Mouse (Mus musculus) forebrain, embryonic 15.5 days (tissue): ENCODE measurements at regions not wholly inside any gene's neighbourhood (a gene's known extent, or its start where the extent isn't known, plus 50 kb on each side); places are given as distances from the start of the nearest gene placed in this dataset.

Experiments used
- ATAC-seq: fragments of 200-750 bp; cut with Nextera tagmentation; replicated peaks from 2 replicates; pipeline ENCODE4 v1.8.0; 2017; ENCODE audit warnings: mild to moderate bottlenecking, moderate TSS enrichment, moderate library complexity
- H3K27ac ChIP-seq: fragments of 300-500 bp; sonication (generic); replicated peaks from 2 replicates; pipeline ENCODE4 v1.5.1; 2015; ENCODE audit warnings: mild to moderate bottlenecking, inconsistent platforms
- H3K27me3 ChIP-seq: fragments of 300-500 bp; sonication (generic); 2 replicates; pipeline ENCODE4 v1.6.1; 2015; ENCODE audit warnings: inconsistent platforms
- H3K36me3 ChIP-seq: fragments of 300-500 bp; sonication (generic); 2 replicates; pipeline ENCODE4 v1.6.1; 2015; ENCODE audit warnings: mild to moderate bottlenecking, inconsistent platforms
- H3K4me1 ChIP-seq: fragments of 300-500 bp; sonication (generic); 2 replicates; pipeline ENCODE4 v1.6.1; 2015; ENCODE audit warnings: inconsistent platforms
- H3K4me2 ChIP-seq: fragments of 300-500 bp; sonication (generic); replicated peaks from 2 replicates; pipeline ENCODE4 v1.6.1; 2015; ENCODE audit warnings: mild to moderate bottlenecking, inconsistent platforms
- H3K4me3 ChIP-seq: fragments of 300-500 bp; sonication (generic); 2 replicates; pipeline ENCODE4 v1.5.1; 2015; ENCODE audit warnings: mild to moderate bottlenecking, inconsistent platforms
- H3K9ac ChIP-seq: fragments of 300-500 bp; sonication (generic); replicated peaks from 2 replicates; pipeline ENCODE4 v1.6.1; 2015; ENCODE audit warnings: mild to moderate bottlenecking, inconsistent platforms
- H3K9me3 ChIP-seq: fragments of 300-500 bp; sonication (generic); 2 replicates; pipeline ENCODE4 v1.6.1; 2016; ENCODE audit warnings: inconsistent platforms
- WGBS: fragments of 180-500 bp; shearing (Covaris S2); methylation state at CpG from one replicate; pipeline ENCODE4 v1.1.7; 2015; ENCODE audit warnings: mixed read lengths; 5-methylcytosine and 5-hydroxymethylcytosine counted together

GRCm38 (mm10) chr17:63575316-63576007 is 75.6 kb upstream of the Fbxl17 start:
- Histone ChIP-seq H3K27me3 (no peaks in the 10 kb centered on the region), H3K9me3 (no peaks in the 10 kb centered on the region), H3K4me3 (no peak overlapping the region), H3K4me2 (no peak overlapping the region), H3K9ac (no peak overlapping the region), H3K27ac (no peak overlapping the region), H3K4me1 (no peaks in the 10 kb centered on the region), H3K36me3 (no peaks in the 10 kb centered on the region)
- 58% methylated on average over 4 of the region's 4 CpGs for WGBS
- ATAC-seq: peak; percentile 76

GRCm38 (mm10) chr17:63582870-63583269 is 83.1 kb upstream of the Fbxl17 start:
- Histone ChIP-seq H3K9me3 (no peaks in the 10 kb centered on the region), H3K27ac (no peak overlapping the region), H3K27me3 (no peaks in the 10 kb centered on the region), H3K9ac (no peak overlapping the region), H3K4me1 (no peaks in the 10 kb centered on the region), H3K4me2 (no peak overlapping the region), H3K4me3 (no peak overlapping the region), H3K36me3 (no peaks in the 10 kb centered on the region)
- 61% methylated on average over 4 of the region's 4 CpGs for WGBS
- no peak for ATAC-seq

- Histone ChIP-seq H3K27me3 (no peaks in the 10 kb centered on the region), H3K4me2 (no peak overlapping the region), H3K36me3 (no peaks in the 10 kb centered on the region), H3K27ac (no peak overlapping the region), H3K9me3 (no peaks in the 10 kb centered on the region), H3K9ac (no peak overlapping the region), H3K4me3 (no peak overlapping the region), H3K4me1 (peaks cover 6% of the 10 kb centered on the region)
- ATAC-seq: no peak
- WGBS: 14% methylated on average over 7 of the region's 7 CpGs
Measured at GRCm38 (mm10) chr17:63607021-63607751, 107.4 kb upstream of the Fbxl17 start.

GRCm38 (mm10) chr17:63622726-63623125 is 122.9 kb upstream of the Fbxl17 start:
- Histone ChIP-seq H3K36me3 (no peaks in the 10 kb centered on the region), H3K9me3 (no peaks in the 10 kb centered on the region), H3K27me3 (no peaks in the 10 kb centered on the region), H3K9ac (no peak overlapping the region), H3K27ac (no peak overlapping the region), H3K4me2 (no peak overlapping the region), H3K4me3 (no peak overlapping the region), H3K4me1 (no peaks in the 10 kb centered on the region)
- ATAC-seq: no peak
- 20% methylated on average over 3 of the region's 3 CpGs for WGBS

GRCm38 (mm10) chr17:63637598-63637997 is 137.8 kb upstream of the Fbxl17 start:
- no peaks in the 10 kb centered on the region for H3K4me1 ChIP-seq
- no peaks in the 10 kb centered on the region for H3K36me3 ChIP-seq
- H3K4me3 ChIP-seq: no peak overlapping the region
- H3K9ac ChIP-seq: no peak overlapping the region
- WGBS: 82% methylated on average over 2 of the region's 2 CpGs
- H3K27me3 ChIP-seq: no peaks in the 10 kb centered on the region
- no peak overlapping the region for H3K27ac ChIP-seq
- no peaks in the 10 kb centered on the region for H3K9me3 ChIP-seq
- H3K4me2 ChIP-seq: no peak overlapping the region
- ATAC-seq: no peak

- no peak for ATAC-seq
- 91% methylated on average over 4 of the region's 4 CpGs for WGBS
- Histone ChIP-seq H3K27ac (no peak overlapping the region), H3K9me3 (no peaks in the 10 kb centered on the region), H3K4me3 (no peak overlapping the region), H3K27me3 (no peaks in the 10 kb centered on the region), H3K4me2 (no peak overlapping the region), H3K36me3 (no peaks in the 10 kb centered on the region), H3K4me1 (no peaks in the 10 kb centered on the region), H3K9ac (no peak overlapping the region)
Measured at GRCm38 (mm10) chr17:63644390-63644789, 144.6 kb upstream of the Fbxl17 start.

GRCm38 (mm10) chr17:63657687-63658086 is 157.9 kb upstream of the Fbxl17 start:
- Histone ChIP-seq H3K4me2 (no peak overlapping the region), H3K4me1 (no peaks in the 10 kb centered on the region), H3K4me3 (no peak overlapping the region), H3K27ac (no peak overlapping the region), H3K36me3 (no peaks in the 10 kb centered on the region), H3K9me3 (no peaks in the 10 kb centered on the region), H3K9ac (no peak overlapping the region), H3K27me3 (no peaks in the 10 kb centered on the region)
- 69% methylated on average over 6 of the region's 6 CpGs for WGBS
- peak; percentile 75; the same call in 1 of the 2 replicates for ATAC-seq

GRCm38 (mm10) chr17:63660841-63661481 is 161.1 kb upstream of the Fbxl17 start:
- Histone ChIP-seq H3K9me3 (no peaks in the 10 kb centered on the region), H3K27ac (no peak overlapping the region), H3K4me3 (no peak overlapping the region), H3K9ac (no peak overlapping the region), H3K4me2 (no peak overlapping the region), H3K4me1 (no peaks in the 10 kb centered on the region), H3K36me3 (no peaks in the 10 kb centered on the region), H3K27me3 (no peaks in the 10 kb centered on the region)
- 87% methylated on average over 13 of the region's 13 CpGs for WGBS
- no peak for ATAC-seq

GRCm38 (mm10) chr17:63661584-63661983 is 161.8 kb upstream of the Fbxl17 start:
- Histone ChIP-seq H3K36me3 (no peaks in the 10 kb centered on the region), H3K4me2 (no peak overlapping the region), H3K4me3 (no peak overlapping the region), H3K9me3 (no peaks in the 10 kb centered on the region), H3K27ac (no peak overlapping the region), H3K27me3 (no peaks in the 10 kb centered on the region), H3K9ac (no peak overlapping the region), H3K4me1 (no peaks in the 10 kb centered on the region)
- 90% methylated on average over 4 of the region's 4 CpGs for WGBS
- ATAC-seq: no peak

GRCm38 (mm10) chr17:63662251-63662650 is 162.4 kb upstream of the Fbxl17 start:
- WGBS: 84% methylated on average over 12 of the region's 12 CpGs
- Histone ChIP-seq H3K9me3 (no peaks in the 10 kb centered on the region), H3K27me3 (no peaks in the 10 kb centered on the region), H3K4me1 (no peaks in the 10 kb centered on the region), H3K36me3 (no peaks in the 10 kb centered on the region), H3K4me2 (no peak overlapping the region), H3K9ac (no peak overlapping the region), H3K4me3 (no peak overlapping the region), H3K27ac (no peak overlapping the region)
- no peak for ATAC-seq

GRCm38 (mm10) chr17:63676791-63677190 is 177.0 kb upstream of the Fbxl17 start:
- WGBS: 86% methylated on average over 8 of the region's 8 CpGs
- Histone ChIP-seq H3K4me2 (no peak overlapping the region), H3K9ac (no peak overlapping the region), H3K4me3 (no peak overlapping the region), H3K36me3 (no peaks in the 10 kb centered on the region), H3K27ac (no peak overlapping the region), H3K4me1 (no peaks in the 10 kb centered on the region), H3K9me3 (no peaks in the 10 kb centered on the region), H3K27me3 (no peaks in the 10 kb centered on the region)
- ATAC-seq: no peak

GRCm38 (mm10) chr17:63677996-63678657 is 178.3 kb upstream of the Fbxl17 start:
- Histone ChIP-seq H3K9ac (no peak overlapping the region), H3K4me1 (no peaks in the 10 kb centered on the region), H3K4me3 (no peak overlapping the region), H3K36me3 (no peaks in the 10 kb centered on the region), H3K9me3 (no peaks in the 10 kb centered on the region), H3K27me3 (no peaks in the 10 kb centered on the region), H3K27ac (no peak overlapping the region), H3K4me2 (no peak overlapping the region)
- ATAC-seq: no peak
- 86% methylated on average over 3 of the region's 3 CpGs for WGBS
